Mouse (Mus musculus) hindbrain, embryonic 12.5 days (tissue): ENCODE measurements around the gene Calcoco2. TPM values are rescaled to one million over a fixed set of nuclear protein-coding genes. Genes with fewer than 3 reads are reported as not detected.

ENCODE experiments used
- ATAC-seq: fragments of 200-750 bp; cut with Nextera tagmentation; 2 replicates; pipeline ENCODE4 v1.8.0; 2017; ENCODE audit warnings: moderate TSS enrichment; ENCODE audit not compliant: low FRiP score
- H3K27ac ChIP-seq: fragments of 300-500 bp; sonication (generic); 2 replicates; pipeline ENCODE4 v1.5.1; 2016; ENCODE audit warnings: mild to moderate bottlenecking
- H3K27me3 ChIP-seq: fragments of 300-500 bp; sonication (generic); 2 replicates; pipeline ENCODE4 v1.6.1; 2016; ENCODE audit warnings: mild to moderate bottlenecking
- H3K36me3 ChIP-seq: fragments of 300-500 bp; sonication (generic); 2 replicates; pipeline ENCODE4 v1.6.1; 2016; ENCODE audit warnings: mild to moderate bottlenecking
- H3K4me1 ChIP-seq: fragments of 300-500 bp; sonication (generic); 2 replicates; pipeline ENCODE4 v1.6.1; 2016
- H3K4me2 ChIP-seq: fragments of 300-500 bp; sonication (generic); replicated peaks from 2 replicates; pipeline ENCODE4 v1.6.1; 2016; ENCODE audit warnings: mild to moderate bottlenecking
- H3K4me3 ChIP-seq: fragments of 300-500 bp; sonication (generic); 2 replicates; pipeline ENCODE4 v1.5.1; 2016; ENCODE audit warnings: mild to moderate bottlenecking
- H3K9ac ChIP-seq: fragments of 300-500 bp; sonication (generic); 2 replicates; pipeline ENCODE4 v1.6.1; 2016; ENCODE audit warnings: mild to moderate bottlenecking, moderate library complexity
- H3K9me3 ChIP-seq: fragments of 300-500 bp; sonication (generic); replicated peaks from 2 replicates; pipeline ENCODE4 v1.6.1; 2016; ENCODE audit warnings: mild to moderate bottlenecking
- WGBS: fragments of 180-500 bp; shearing (Covaris S2); methylation state at CpG from one replicate; pipeline ENCODE4 v1.1.7; 2016; 5-methylcytosine and 5-hydroxymethylcytosine counted together
- polyA plus RNA-seq: library from polyadenylated mRNA; unstranded; fragments of >200 nt; fragmentation: Nextera tagmentation; extraction: Ambion mirVana; gene quantifications from 2 replicates; pipeline ENCODE4 v1.2.1, GENCODE M21; 2016

Gene Calcoco2
- polyA plus RNA-seq, 1 experiment from 2014 or later, result 0.15 TPM

DNA sequence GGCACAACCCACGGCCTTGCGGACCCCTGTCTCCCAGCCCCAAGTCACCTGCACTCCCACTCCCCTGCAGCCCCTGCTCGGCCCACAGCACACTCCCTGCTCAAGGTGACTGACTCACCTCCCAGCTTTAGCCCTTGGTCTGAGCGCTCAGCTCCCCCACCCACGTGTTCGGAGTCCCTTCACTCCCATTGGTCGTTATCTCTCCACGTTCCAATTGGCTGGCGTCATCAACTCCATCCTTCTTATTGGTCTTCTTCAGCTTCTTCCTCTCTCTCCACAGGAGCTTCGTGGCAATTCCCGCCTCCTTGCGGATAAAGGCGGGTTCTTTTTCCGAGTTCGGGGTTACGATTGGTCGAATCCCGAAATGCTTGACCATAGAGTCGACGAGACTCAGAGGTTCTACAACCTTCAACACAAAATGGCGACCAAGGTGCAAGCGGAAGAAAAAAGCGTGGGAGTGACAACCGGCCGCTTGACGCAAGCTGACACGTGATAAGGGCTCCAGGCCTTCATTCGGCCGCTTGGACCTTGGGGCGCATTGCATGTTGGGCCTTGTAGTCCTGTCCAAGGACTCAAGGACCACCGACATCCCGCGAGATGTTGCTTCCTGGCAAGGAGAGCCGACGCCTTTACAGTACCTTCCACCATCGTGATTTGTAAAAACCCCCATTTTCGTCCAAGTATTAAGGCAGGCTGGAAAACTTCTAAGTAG is 36.1 kb downstream of the Calcoco2 start, which contains the start of gene Atp5g1:
Gene Atp5g1 (minus strand): TSS at position 162 of the 712 bp plus-strand sequence.
- H3K27ac ChIP-seq, result peak within 1 kb of the TSS; percentile 73
- WGBS, result under 1% methylated on average over 37 of the region's 37 CpGs
- peak; percentile 98 for ATAC-seq

DNA sequence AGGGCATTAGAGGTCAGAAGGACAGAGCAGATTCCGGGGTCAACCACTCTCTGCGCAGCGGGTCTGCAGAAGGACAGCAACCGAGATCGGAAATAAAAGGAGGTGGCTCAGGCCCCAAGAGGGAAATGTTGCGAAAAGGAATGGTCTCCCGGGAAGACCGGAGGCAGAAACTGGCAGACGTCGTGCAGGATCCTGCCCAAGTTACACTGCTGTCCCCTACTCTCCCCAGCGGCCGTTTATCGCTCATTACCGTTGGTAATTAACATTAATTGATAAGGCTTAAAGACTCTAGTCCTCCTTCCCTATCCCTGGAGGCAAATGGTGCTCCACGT is 36.6 kb downstream of the Calcoco2 start:
- peak overlapping the region; percentile 79 for H3K9ac ChIP-seq
- no peaks in the 10 kb centered on the region for H3K27me3 ChIP-seq
- peak; percentile 2; the same call in 1 of the 2 replicates for ATAC-seq
- peak overlapping the region; percentile 93 for H3K4me2 ChIP-seq
- H3K36me3 ChIP-seq, result peaks cover 15% of the 10 kb centered on the region
- H3K4me1 ChIP-seq, result peaks cover 13% of the 10 kb centered on the region
- no peaks in the 10 kb centered on the region for H3K9me3 ChIP-seq
- H3K4me3 ChIP-seq, result peak overlapping the region; percentile 81
- under 1% methylated on average over 15 of the region's 15 CpGs for WGBS
- H3K27ac ChIP-seq, result peak overlapping the region; percentile 73

More for the DNA sequence above, 36.1 kb downstream of the Calcoco2 start, which contains the start of gene Atp5g1:
- Histone ChIP-seq H3K4me1 (peaks cover 13% of the 10 kb centered on the region), H3K4me3 (peak within 1 kb of the TSS; percentile 81), H3K27me3 (no peaks in the 10 kb centered on the region), H3K4me2 (peak within 1 kb of the TSS; percentile 93), H3K9me3 (no peaks in the 10 kb centered on the region), H3K36me3 (peaks cover 10% of the 10 kb centered on the region), H3K9ac (peak within 1 kb of the TSS; percentile 79)

DNA sequence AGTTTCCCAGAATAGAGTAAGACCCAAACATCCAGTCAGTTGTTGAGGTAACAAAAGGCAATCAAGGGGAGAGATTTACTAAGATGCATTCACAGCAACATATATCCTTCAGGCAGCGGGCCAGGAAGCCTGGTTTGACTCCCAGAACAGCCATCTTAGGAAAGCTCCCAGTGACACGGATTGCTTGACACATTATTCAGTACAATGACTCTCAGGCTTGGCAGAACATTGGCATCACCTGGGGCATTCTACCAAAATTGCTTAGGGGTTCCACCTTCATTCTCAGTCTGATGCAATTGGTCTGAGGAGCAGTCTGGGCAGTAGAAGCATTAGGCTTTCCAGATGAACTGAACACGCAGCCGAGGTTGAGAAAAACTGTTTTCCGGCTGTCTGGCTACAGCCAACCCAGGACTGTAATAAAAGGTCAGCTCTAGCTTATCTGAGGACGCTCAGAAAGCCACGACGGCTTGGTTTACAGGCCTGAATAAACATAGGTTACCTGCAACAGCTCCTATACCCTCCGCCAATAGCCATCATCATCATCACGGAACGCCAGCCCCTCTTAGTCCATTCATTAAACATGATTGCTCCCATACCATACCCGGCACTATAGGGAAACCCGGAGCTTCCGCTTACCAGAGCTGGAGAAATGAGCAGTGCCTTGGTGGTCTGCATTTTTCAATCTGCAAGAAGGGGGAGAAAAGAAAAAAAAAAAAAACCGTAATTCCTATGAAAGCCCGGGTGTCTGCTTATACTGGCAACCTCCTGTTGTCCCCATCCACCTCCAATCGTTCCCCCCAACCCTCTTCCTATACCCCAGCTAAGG is 37.2 kb downstream of the Calcoco2 start:
- Histone ChIP-seq H3K27ac (peak overlapping the region; percentile 73), H3K4me3 (peak overlapping the region; percentile 81), H3K9me3 (no peaks in the 10 kb centered on the region)

DNA sequence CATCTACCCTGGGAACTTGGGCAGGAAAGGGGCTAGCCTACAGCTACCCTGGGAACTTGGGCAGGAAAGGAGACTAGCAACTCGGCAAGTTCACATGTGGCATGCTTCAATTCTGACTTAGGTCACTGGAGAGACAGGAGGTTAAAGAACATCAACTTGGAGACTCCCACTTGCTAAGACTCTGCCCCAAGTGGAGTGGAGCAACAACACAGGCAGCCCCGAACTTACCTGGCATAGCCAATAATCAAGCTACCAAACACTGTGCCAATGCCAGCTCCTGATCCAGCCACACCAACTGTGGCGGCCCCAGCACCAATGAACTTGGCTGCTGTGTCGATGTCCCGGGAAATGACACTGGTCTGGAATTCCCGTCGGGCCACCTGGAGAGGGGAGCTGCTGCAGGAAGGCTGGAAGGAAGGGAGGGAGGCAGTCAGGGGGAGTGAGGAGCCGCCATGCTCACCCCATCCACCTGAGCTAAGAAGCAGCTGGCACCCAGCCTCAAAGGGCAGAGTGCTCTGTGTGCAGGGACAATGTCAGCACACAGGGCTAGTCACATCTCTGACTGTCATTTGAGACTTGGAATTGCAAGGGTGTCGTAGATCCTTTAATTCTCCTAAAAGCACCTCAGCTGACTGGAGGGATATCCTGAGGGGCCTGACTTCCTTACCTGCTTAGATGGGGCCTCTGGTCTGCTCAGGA is 38.3 kb downstream of the Calcoco2 start:
- Histone ChIP-seq H3K27ac (no peak overlapping the region), H3K4me1 (peaks cover 13% of the 10 kb centered on the region), H3K4me2 (no peak overlapping the region), H3K9ac (no peak overlapping the region), H3K36me3 (peaks cover 15% of the 10 kb centered on the region), H3K27me3 (no peaks in the 10 kb centered on the region), H3K9me3 (no peaks in the 10 kb centered on the region), H3K4me3 (no peak overlapping the region)
- ATAC-seq, result no peak
- 82% methylated on average over 9 of the region's 9 CpGs for WGBS

More for the DNA sequence above, 37.2 kb downstream of the Calcoco2 start:
- Histone ChIP-seq H3K9ac (peak overlapping the region; percentile 79), H3K36me3 (peaks cover 15% of the 10 kb centered on the region), H3K27me3 (no peaks in the 10 kb centered on the region), H3K4me2 (peak overlapping the region; percentile 93), H3K4me1 (peaks cover 13% of the 10 kb centered on the region)
- 26% methylated on average over 17 of the region's 17 CpGs for WGBS
- no peak for ATAC-seq

DNA sequence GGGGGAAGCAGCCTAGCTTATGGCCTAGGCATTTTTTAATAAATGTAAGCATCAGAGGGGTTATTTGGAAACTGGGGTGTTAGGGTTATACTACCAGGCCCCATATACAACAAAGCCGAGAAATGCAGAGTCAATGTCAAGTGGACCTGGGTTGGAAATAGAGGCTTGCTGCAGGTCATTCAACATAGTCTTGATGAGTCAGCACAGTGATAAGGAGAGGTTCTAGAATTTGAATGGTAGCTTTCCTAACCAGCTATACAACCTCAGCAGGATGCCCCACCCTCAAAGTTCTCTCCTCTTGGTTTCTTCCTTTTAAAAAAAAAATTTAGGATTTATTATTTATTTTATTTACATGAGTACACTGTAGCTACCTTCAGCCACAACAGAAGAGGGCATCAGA is 40.8 kb downstream of the Calcoco2 start:
- WGBS, result 97% methylated on average over 1 of the region's 1 CpGs
- H3K4me1 ChIP-seq, result peaks cover 13% of the 10 kb centered on the region
- no peak for ATAC-seq
- H3K36me3 ChIP-seq, result peaks cover 15% of the 10 kb centered on the region
- no peak overlapping the region for H3K4me3 ChIP-seq
- no peak overlapping the region for H3K4me2 ChIP-seq
- no peaks in the 10 kb centered on the region for H3K9me3 ChIP-seq
- no peak overlapping the region for H3K9ac ChIP-seq
- H3K27me3 ChIP-seq, result no peaks in the 10 kb centered on the region
- H3K27ac ChIP-seq, result no peak overlapping the region

DNA sequence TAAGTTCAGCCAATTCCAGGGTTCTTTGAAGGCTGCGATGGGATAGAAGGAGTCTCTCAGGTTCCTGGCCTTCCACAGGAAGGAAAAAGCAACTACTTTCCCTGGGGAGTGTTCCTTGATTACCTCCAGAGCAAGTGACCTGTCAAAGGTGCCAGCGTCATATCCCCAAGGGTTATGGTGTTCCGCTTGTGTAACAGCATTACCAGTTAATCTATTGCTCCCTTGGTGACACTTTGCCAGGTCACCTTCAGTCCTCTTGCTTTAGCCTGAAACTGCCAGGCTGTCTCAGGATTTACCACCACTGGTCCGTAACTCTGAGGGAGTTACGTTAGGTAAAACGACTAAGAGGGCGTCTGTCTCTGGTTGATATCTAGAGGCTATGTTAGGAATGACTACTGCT is 41.4 kb downstream of the Calcoco2 start:
- Histone ChIP-seq H3K27me3 (no peaks in the 10 kb centered on the region), H3K36me3 (peaks cover 15% of the 10 kb centered on the region), H3K27ac (no peak overlapping the region), H3K9ac (no peak overlapping the region), H3K4me3 (no peak overlapping the region), H3K9me3 (no peaks in the 10 kb centered on the region), H3K4me1 (peaks cover 16% of the 10 kb centered on the region), H3K4me2 (no peak overlapping the region)
- 90% methylated on average over 7 of the region's 7 CpGs for WGBS
- ATAC-seq, result no peak

DNA sequence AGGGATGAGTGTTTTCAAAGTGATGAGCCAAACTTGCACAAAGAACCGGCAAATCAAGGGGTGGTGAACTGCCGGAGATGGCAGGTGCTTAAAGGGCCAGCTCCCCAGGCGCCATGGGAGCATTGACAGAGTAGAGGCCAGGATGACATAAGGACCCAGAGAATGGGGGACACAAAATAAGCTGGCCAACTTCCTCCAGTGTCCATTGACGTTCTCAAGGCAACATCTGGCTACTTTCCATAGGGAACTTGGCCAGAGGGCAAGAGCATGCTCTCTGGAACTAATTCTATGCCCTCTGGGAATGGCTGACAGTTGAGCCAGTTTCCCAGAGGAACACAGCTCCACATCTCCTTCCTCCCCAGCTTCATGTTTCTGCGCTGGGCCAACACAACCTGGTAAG is 43.5 kb downstream of the Calcoco2 start:
- WGBS, result 72% methylated on average over 5 of the region's 5 CpGs
- Histone ChIP-seq H3K27me3 (no peaks in the 10 kb centered on the region), H3K9me3 (no peaks in the 10 kb centered on the region), H3K4me2 (no peak overlapping the region), H3K4me1 (peaks cover 15% of the 10 kb centered on the region), H3K36me3 (peaks cover 13% of the 10 kb centered on the region), H3K27ac (no peak overlapping the region), H3K9ac (no peak overlapping the region), H3K4me3 (no peak overlapping the region)
- ATAC-seq, result no peak

DNA sequence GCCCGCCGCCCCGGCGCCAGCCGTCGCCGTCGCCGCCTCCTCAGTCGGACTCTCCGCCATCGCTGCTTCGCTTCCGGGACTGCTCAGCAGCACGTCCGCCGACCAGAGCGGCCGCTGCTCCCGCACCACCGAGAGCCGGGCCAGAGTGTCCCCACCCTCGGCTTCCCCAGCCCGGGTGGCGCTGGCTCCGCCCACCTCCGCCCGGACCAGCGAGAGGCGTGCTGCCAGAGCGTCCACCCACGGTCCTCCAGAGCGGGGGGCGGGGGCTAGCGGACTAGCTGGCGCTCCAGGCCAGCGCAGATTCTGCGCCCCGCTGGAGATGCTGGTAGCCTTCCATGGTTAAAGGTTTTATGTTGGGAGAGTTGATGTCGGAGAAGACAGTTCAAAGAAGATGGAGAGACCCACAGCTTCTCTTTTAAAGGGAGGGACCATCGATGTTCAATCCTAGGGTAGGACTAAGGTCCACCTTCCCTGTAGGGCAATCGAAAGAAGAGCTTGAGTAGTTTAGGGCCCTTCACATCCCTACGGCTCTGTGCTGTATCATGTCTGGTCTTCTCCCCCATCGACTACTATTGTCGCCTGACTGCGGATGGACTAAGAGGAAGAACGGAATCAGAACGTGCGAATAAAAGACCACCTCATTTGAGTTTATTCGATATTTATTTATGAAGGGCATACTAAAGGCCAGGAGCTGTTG is 46.4 kb downstream of the Calcoco2 start, which contains the start of gene Ube2z:
Gene Ube2z (minus strand): TSS at position 174 of the 697 bp plus-strand sequence.
- Histone ChIP-seq H3K4me2 (peak within 1 kb of the TSS; percentile 80), H3K27me3 (no peaks in the 10 kb centered on the region), H3K27ac (peak within 1 kb of the TSS; percentile 89), H3K4me3 (peak within 1 kb of the TSS; percentile 96), H3K9ac (peak within 1 kb of the TSS; percentile 98), H3K36me3 (peaks cover 19% of the 10 kb centered on the region), H3K4me1 (peaks cover 20% of the 10 kb centered on the region), H3K9me3 (no peaks in the 10 kb centered on the region)
- peak; percentile 98 for ATAC-seq
- 6% methylated on average over 36 of the region's 50 CpGs for WGBS

DNA sequence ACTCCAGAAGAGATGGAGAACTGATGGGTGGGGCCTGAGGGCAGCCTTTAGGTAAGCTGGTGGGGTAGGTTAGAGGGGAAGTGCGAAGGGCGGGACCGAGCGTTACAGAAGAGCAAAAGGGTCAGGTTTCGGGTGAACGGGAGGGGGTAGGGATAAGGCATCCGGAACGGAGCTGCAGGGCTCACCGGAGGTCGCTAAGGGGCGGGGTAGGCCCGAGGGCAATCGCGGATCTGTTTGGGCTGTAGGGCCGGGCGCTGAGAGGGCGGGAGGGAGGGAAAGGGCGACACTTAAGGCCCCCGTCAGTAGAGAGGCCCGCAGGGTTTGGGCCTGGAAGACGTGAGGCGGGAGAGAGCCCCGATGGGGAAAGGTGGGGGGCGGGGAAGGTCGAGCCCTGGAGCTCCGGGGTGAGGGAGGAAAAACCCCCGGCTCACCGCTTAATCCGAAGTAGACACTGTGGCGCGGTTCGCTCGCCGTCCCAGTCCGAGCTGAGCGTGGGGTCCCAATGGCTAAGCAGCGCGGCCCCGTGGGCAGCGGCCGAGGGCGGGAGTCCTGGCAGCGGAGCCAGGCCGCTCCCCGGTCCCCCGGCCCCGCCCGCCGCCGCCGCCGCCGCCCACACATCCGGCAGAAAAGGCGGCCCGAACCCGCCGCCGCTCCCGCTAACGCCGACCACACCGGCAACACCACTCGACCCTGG is 47.1 kb downstream of the Calcoco2 start:
- H3K36me3 ChIP-seq, result peaks cover 22% of the 10 kb centered on the region

DNA sequence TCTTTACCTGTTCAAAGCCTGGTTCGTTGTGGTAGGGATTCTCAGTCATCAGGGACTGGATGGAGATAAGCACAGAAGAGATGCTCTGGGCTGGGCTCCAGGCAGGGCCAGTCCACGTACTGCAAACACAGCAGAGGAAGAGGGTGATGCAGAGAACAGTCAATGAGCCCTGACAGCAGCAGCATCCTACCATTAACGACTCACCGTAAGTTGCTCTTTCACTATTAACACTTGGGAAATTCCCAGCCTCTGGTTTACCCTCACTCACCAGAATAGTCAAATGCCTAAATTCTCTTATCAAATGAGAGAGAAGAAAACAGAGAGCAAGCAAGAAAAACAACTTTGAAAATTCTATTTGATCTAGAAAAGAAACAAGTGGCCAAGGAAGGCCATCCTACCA is 53.5 kb downstream of the Calcoco2 start:
- no peak for ATAC-seq
- Histone ChIP-seq H3K4me3 (no peak overlapping the region), H3K36me3 (peaks cover 76% of the 10 kb centered on the region), H3K27me3 (no peaks in the 10 kb centered on the region), H3K9ac (no peak overlapping the region), H3K27ac (no peak overlapping the region), H3K4me1 (peaks cover 6% of the 10 kb centered on the region), H3K4me2 (no peak overlapping the region), H3K9me3 (no peaks in the 10 kb centered on the region)
- 89% methylated on average over 4 of the region's 4 CpGs for WGBS

More for the DNA sequence above, 47.1 kb downstream of the Calcoco2 start:
- peak overlapping the region; percentile 98 for H3K9ac ChIP-seq
- H3K4me2 ChIP-seq, result peak overlapping the region; percentile 80
- H3K4me3 ChIP-seq, result peak overlapping the region; percentile 96
- peak; percentile 74 for ATAC-seq
- peaks cover 20% of the 10 kb centered on the region for H3K4me1 ChIP-seq
- no peaks in the 10 kb centered on the region for H3K27me3 ChIP-seq
- WGBS, result under 1% methylated on average over 38 of the region's 64 CpGs
- peak overlapping the region; percentile 89 for H3K27ac ChIP-seq
- no peaks in the 10 kb centered on the region for H3K9me3 ChIP-seq

DNA sequence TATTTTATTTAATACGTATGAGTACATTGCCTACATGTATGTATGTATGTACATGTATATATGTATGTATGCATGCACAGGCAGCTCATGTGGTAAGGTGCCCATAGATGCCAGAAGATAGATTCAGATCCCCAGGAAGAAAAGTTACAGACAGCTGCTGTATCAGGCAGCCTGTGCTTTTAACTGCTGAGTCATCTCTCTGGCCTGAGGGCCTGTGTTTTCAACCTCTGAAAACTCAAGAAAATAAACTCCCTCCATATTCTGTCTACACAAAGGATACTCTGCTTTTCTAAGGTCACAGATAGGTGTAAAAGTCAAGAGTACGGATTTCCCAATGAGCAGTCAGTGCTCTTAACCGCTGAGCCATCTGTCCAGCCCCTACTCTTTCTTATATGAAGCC is 60.9 kb downstream of the Calcoco2 start:
- no peak for ATAC-seq
- WGBS, result 97% methylated on average over 3 of the region's 3 CpGs

More for the DNA sequence above, 60.9 kb downstream of the Calcoco2 start:
- Histone ChIP-seq H3K4me1 (no peaks in the 10 kb centered on the region), H3K4me2 (no peak overlapping the region), H3K36me3 (peaks cover 80% of the 10 kb centered on the region), H3K9ac (no peak overlapping the region), H3K9me3 (no peaks in the 10 kb centered on the region), H3K27me3 (no peaks in the 10 kb centered on the region), H3K4me3 (no peak overlapping the region), H3K27ac (no peak overlapping the region)
